Comparison of ENCODE assay signal across 11 mouse cellular contexts in the genomic region with DNA sequence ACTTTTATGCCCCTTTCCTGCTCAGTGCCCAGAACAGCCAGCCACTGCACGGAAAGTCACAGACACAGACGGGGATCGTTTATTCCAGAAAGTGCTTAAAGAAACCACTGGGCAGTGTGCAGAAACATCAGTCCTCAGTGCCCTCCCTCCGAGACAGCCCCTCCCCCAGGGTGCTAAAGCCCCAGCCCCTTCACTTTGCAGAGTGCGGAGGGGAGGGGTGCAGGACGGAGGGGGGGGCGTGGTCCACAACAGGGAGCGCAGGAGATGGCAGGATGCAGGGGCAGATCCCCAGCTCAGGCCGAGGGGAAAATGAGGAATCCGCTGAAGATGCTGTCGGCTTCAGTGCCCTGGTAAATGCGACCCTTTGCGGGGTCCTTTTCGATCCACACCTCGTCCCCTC. TPM values are rescaled to one million over a fixed set of nuclear protein-coding genes. Genes with fewer than 3 reads are reported as not detected.
DNase-seq lines count a peak whose midpoint lies in the region; ATAC-seq and TF ChIP-seq lines count a peak whose summit lies in the region.
"Had no signal": no experiment of that assay in that cellular context is flagged by ENCODE, and none has a peak within 500 bp of the region (broad histone marks: within the 10 kb centered on the region; RNA-seq: fewer than 3 reads in every experiment).

No protein-coding gene starts in this region.

- H3K36me3 ChIP-seq in lung, embryonic 14.5 days (ENCODE audit: insufficient read depth) = no peaks in the 10 kb centered on the region
- no peaks in the 10 kb centered on the region for H3K36me3 ChIP-seq in forebrain, embryonic 13.5 days (ENCODE audit: poor library complexity, severe bottlenecking)
- H3K36me3 ChIP-seq in limb, embryonic 12.5 days = no peaks in the 10 kb centered on the region
- no peaks in the 10 kb centered on the region for H3K36me3 ChIP-seq in small intestine, adult 2 months (ENCODE audit: control insufficient read depth, insufficient read depth, low read length)
- H3K36me3 ChIP-seq: G1E; lung, embryonic 15.5 days had no signal

- no peaks in the 10 kb centered on the region for H3K9me3 ChIP-seq in lung, embryonic 14.5 days (ENCODE audit: low read depth, low read length)
- no peaks in the 10 kb centered on the region for H3K9me3 ChIP-seq in forebrain, embryonic 13.5 days (replicated peaks)
- H3K9me3 ChIP-seq in limb, embryonic 12.5 days = no peaks in the 10 kb centered on the region
- H3K9me3 ChIP-seq: G1E; lung, embryonic 15.5 days had no signal

- no peak overlapping the region for H3K27ac ChIP-seq in lung, embryonic 14.5 days (ENCODE audit: low read depth)
- H3K27ac ChIP-seq in forebrain, embryonic 13.5 days = no peak overlapping the region
- H3K27ac ChIP-seq in limb, embryonic 12.5 days = no peak overlapping the region
- H3K27ac ChIP-seq in small intestine, adult 2 months (ENCODE audit: insufficient read depth, low read depth, low read length) = no peak overlapping the region
- H3K27ac ChIP-seq: lung, embryonic 15.5 days had no signal

- 4% methylated on average over 14 of the region's 15 CpGs for WGBS in lung, embryonic 14.5 days
- 2% methylated on average over 15 of the region's 15 CpGs for WGBS in forebrain, embryonic 13.5 days
- WGBS in limb, embryonic 12.5 days = 3% methylated on average over 15 of the region's 15 CpGs
- WGBS in small intestine, adult 2 months = 9% methylated on average over 14 of the region's 15 CpGs

- H3K27me3 ChIP-seq in lung, embryonic 14.5 days (ENCODE audit: insufficient read depth, low read length) = peaks cover 52% of the 10 kb centered on the region
- H3K27me3 ChIP-seq in forebrain, embryonic 13.5 days = peaks cover 50% of the 10 kb centered on the region
- H3K27me3 ChIP-seq in limb, embryonic 12.5 days = peaks cover 82% of the 10 kb centered on the region
- no peaks in the 10 kb centered on the region for H3K27me3 ChIP-seq in small intestine, adult 2 months (ENCODE audit: control insufficient read depth, insufficient read depth, low read length)

- H3K4me1 ChIP-seq in lung, embryonic 14.5 days (ENCODE audit: insufficient read depth) = no peaks in the 10 kb centered on the region
- peaks cover 7% of the 10 kb centered on the region for H3K4me1 ChIP-seq in forebrain, embryonic 13.5 days
- peaks cover 7% of the 10 kb centered on the region for H3K4me1 ChIP-seq in limb, embryonic 12.5 days (replicated peaks)
- no peaks in the 10 kb centered on the region for H3K4me1 ChIP-seq in small intestine, adult 2 months (ENCODE audit: control insufficient read depth, insufficient read depth, insufficient read length, low read length)
- H3K4me1 ChIP-seq: lung, embryonic 15.5 days had no signal

- H3K9ac ChIP-seq in lung, embryonic 14.5 days = peak overlapping the region; percentile 13; the same call in 1 of the 2 replicates
- no peak overlapping the region for H3K9ac ChIP-seq in forebrain, embryonic 13.5 days
- H3K9ac ChIP-seq in limb, embryonic 12.5 days (replicated peaks) = no peak overlapping the region; the same call in 1 of the 2 replicates
- H3K9ac ChIP-seq: lung, embryonic 15.5 days had no signal

- no peak for TF ChIP-seq CTCF in lung, embryonic 14.5 days (IDR thresholded peaks at IDR 0.05; ENCODE audit: low read depth)
- no peak for TF ChIP-seq CTCF in small intestine, adult 2 months (IDR thresholded peaks at IDR 0.05; ENCODE audit: extremely low read depth, insufficient read length, insufficient replicate concordance, low read depth, low read length)

- H3K4me2 ChIP-seq in lung, embryonic 14.5 days = no peak overlapping the region
- peak overlapping the region; percentile 42; the same call in 1 of the 2 replicates for H3K4me2 ChIP-seq in forebrain, embryonic 13.5 days
- peak overlapping the region; percentile 41 for H3K4me2 ChIP-seq in limb, embryonic 12.5 days
- H3K4me2 ChIP-seq: lung, embryonic 15.5 days had no signal

- no peak for ATAC-seq in lung, embryonic 14.5 days (ENCODE audit: insufficient read depth)
- ATAC-seq in forebrain, embryonic 13.5 days = no peak
- ATAC-seq in limb, embryonic 12.5 days (ENCODE audit: insufficient number of reproducible peaks, insufficient read depth, low FRiP score, low TSS enrichment, low read depth) = no peak

- H3K4me3 ChIP-seq in lung, embryonic 14.5 days (ENCODE audit: low read depth, low read length) = no peak overlapping the region
- no peak overlapping the region for H3K4me3 ChIP-seq in forebrain, embryonic 13.5 days
- 0 out of 2 replicates have a peak overlapping the region, but pooled peaks have one; percentile 17 for H3K4me3 ChIP-seq in limb, embryonic 12.5 days (replicated peaks)
- peak overlapping the region; percentile 22 for H3K4me3 ChIP-seq in small intestine, adult 2 months (ENCODE audit: low read depth, low read length)
- H3K4me3 ChIP-seq: lung, embryonic 15.5 days had no signal

- DNase-seq in lung, embryonic 14.5 days = no peak
- DNase-seq in lung, postnatal 14 days = no peak
- DNase-seq in adrenal gland, postnatal 25 days = no peak
- no peak for DNase-seq in adrenal gland, postnatal 10 days
- DNase-seq: adrenal gland, postnatal 14 days; cerebellum, postnatal 14 days had no signal

- no peak; the same call in 1 of the 2 replicates for TF ChIP-seq POLR2A in small intestine, adult 2 months (IDR thresholded peaks at IDR 0.05; ENCODE audit: low read depth, low read length)

RNA-seq across cellular contexts. Expression of gene C1qa, which starts 2.7 kb away (rescaled TPM):
- 26.2 and 29.6 TPM in 2 replicates for polyA plus RNA-seq in lung, embryonic 14.5 days (2014; fragmentation: Nextera tagmentation; extraction: Ambion mirVana)
- polyA plus RNA-seq in forebrain, embryonic 13.5 days (2015; fragmentation: Nextera tagmentation; extraction: Ambion mirVana) = 10.6 and 12.0 TPM in 2 replicates
- 11.4 and 11.9 TPM in 2 replicates for polyA plus RNA-seq in limb, embryonic 12.5 days (2016; fragmentation: Nextera tagmentation; extraction: Ambion mirVana)
- 35.1 and 55.8 TPM in 2 replicates for polyA plus RNA-seq in small intestine, adult 2 months (2012; rRNA removed)
- total RNA-seq in adrenal gland, postnatal 25 days (2021) = 21.3 and 28.7 TPM in 2 replicates
- total RNA-seq in adrenal gland, postnatal 10 days (2021) = 10 to 100 TPM; 29.3 to 36.6 TPM
- polyA plus RNA-seq: G1E had no signal

RNA-seq across cellular contexts. Expression of gene C1qc, which starts 3.0 kb away (rescaled TPM):
- polyA plus RNA-seq in lung, embryonic 14.5 days (2014; fragmentation: Nextera tagmentation; extraction: Ambion mirVana) = 27.3 TPM in 2 replicates
- polyA plus RNA-seq in forebrain, embryonic 13.5 days (2015; fragmentation: Nextera tagmentation; extraction: Ambion mirVana) = 8.0 and 8.3 TPM in 2 replicates
- polyA plus RNA-seq in limb, embryonic 12.5 days (2016; fragmentation: Nextera tagmentation; extraction: Ambion mirVana) = 11.9 and 12.8 TPM in 2 replicates
- polyA plus RNA-seq in small intestine, adult 2 months (2012; rRNA removed) = 82.5 and 108 TPM in 2 replicates
- 18.2 and 22.5 TPM in 2 replicates for total RNA-seq in adrenal gland, postnatal 25 days (2021)
- 10 to 100 TPM; 23.7 to 31.8 TPM for total RNA-seq in adrenal gland, postnatal 10 days (2021)

RNA-seq across cellular contexts. Expression of gene C1qb, which starts 9.9 kb away (rescaled TPM):
- polyA plus RNA-seq in lung, embryonic 14.5 days (2014; fragmentation: Nextera tagmentation; extraction: Ambion mirVana) = 46.0 and 53.0 TPM in 2 replicates
- polyA plus RNA-seq in forebrain, embryonic 13.5 days (2015; fragmentation: Nextera tagmentation; extraction: Ambion mirVana) = 19.1 and 20.4 TPM in 2 replicates
- polyA plus RNA-seq in limb, embryonic 12.5 days (2016; fragmentation: Nextera tagmentation; extraction: Ambion mirVana) = 17.7 and 20.9 TPM in 2 replicates
- polyA plus RNA-seq in small intestine, adult 2 months (2012; rRNA removed) = 58.9 and 71.3 TPM in 2 replicates
- 24.4 and 28.3 TPM in 2 replicates for total RNA-seq in adrenal gland, postnatal 25 days (2021)
- 10 to 100 TPM; 30.0 to 42.6 TPM for total RNA-seq in adrenal gland, postnatal 10 days (2021)

Comparison
In these comparisons a context has a peak if more than half of its experiments do, and no peak if none do; other contexts are left out.
1. H3K4me3 ChIP-seq: peak in limb, embryonic 12.5 days (single experiment) and small intestine, adult 2 months (single experiment); none in lung, embryonic 14.5 days (single experiment) and forebrain, embryonic 13.5 days (single experiment).